Mouse (Mus musculus) lung, adult 2 months (tissue): ENCODE results near the gene Sorl1.

ENCODE experiments used
- CTCF ChIP-seq: fragments of 200-500 bp; IDR thresholded peaks from 2 replicates; pipeline ENCODE4 v1.5.1; 2011; ENCODE audit warnings: mild to moderate bottlenecking, low read length, control low read depth; ENCODE audit not compliant: insufficient read depth
- POLR2A ChIP-seq: fragments of 200-500 bp; IDR thresholded peaks from 2 replicates; pipeline ENCODE4 v1.6.1; 2011; ENCODE audit warnings: low read depth, mild to moderate bottlenecking, control low read depth, low read length, borderline replicate concordance; ENCODE audit errors: extremely low read depth

GRCm38 (mm10) chr9:41985636-41986035, 138.5 kb downstream of the Sorl1 start:
- TF ChIP-seq CTCF (no peak), POLR2A (no peak)
